In the genomic region with DNA sequence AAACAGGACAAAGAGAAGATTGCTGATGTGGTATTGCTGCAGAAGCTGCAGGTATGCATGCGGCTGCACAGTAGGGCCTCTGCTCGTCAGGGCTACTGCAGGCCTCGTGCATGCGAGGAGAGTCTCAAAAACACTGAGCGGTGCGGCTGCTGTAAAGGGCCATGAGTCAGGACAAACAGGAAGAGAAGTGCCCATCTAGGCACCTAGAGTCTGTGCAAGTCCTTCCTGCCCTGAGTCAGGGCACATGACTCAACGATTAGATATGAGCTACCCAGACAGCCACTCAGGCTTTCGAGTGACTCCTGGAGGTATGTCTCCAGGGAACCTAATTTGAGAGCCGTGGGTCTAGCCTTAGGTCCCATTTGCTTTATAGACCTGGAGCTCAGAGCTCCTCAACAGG, we compare ENCODE assay signal across 10 mouse cellular contexts. TPM values are rescaled to one million over a fixed set of nuclear protein-coding genes. Genes with fewer than 3 reads are reported as not detected.
A peak's percentile ranks its signal among the peaks of the same experiment; 100 is the strongest.
DNase-seq lines count a peak whose midpoint lies in the region; ATAC-seq and TF ChIP-seq lines count a peak whose summit lies in the region.
"Had no signal": no experiment of that assay in that cellular context is flagged by ENCODE, and none has a peak within 500 bp of the region (broad histone marks: within the 10 kb centered on the region; RNA-seq: fewer than 3 reads in every experiment).

No protein-coding gene starts in this region.

- no peaks in the 10 kb centered on the region for H3K36me3 ChIP-seq in kidney, embryonic 15.5 days
- H3K36me3 ChIP-seq: hindbrain, embryonic 10.5 days had no signal

- H3K27ac ChIP-seq in kidney, embryonic 15.5 days = peak overlapping the region; percentile 27; the same call in 1 of the 2 replicates
- H3K27ac ChIP-seq in bone marrow macrophage, adult 2 months (ENCODE audit: insufficient read depth, low read depth, low read length) = peak overlapping the region; percentile 65
- H3K27ac ChIP-seq: hindbrain, embryonic 10.5 days had no signal

- no peak overlapping the region for H3K4me2 ChIP-seq in kidney, embryonic 15.5 days

- no peak overlapping the region for H3K4me3 ChIP-seq in kidney, embryonic 15.5 days (replicated peaks)
- no peak overlapping the region for H3K4me3 ChIP-seq in bone marrow macrophage, adult 2 months (ENCODE audit: insufficient read depth, low read length)
- H3K4me3 ChIP-seq: hindbrain, embryonic 10.5 days had no signal

- DNase-seq in kidney, adult 8-10 months = no peak
- no peak for DNase-seq in layer of hippocampus, postnatal 14 days (ENCODE audit: low spot score in 2 of 2)
- no peak for DNase-seq in gastrocnemius, adult 18-20 months (ENCODE audit: low spot score)
- DNase-seq: thymus, postnatal 25 days had no signal

- no peaks in the 10 kb centered on the region for H3K9me3 ChIP-seq in kidney, embryonic 15.5 days (replicated peaks)
- H3K9me3 ChIP-seq: hindbrain, embryonic 10.5 days had no signal

- no peaks in the 10 kb centered on the region for H3K27me3 ChIP-seq in kidney, embryonic 15.5 days

- WGBS in kidney, embryonic 15.5 days = 75% methylated on average over 9 of the region's 9 CpGs

- ATAC-seq in kidney, embryonic 15.5 days (replicated peaks; ENCODE audit: low FRiP score) = no peak
- peak; percentile 39 for ATAC-seq in CD4-positive, CD25-positive, alpha-beta regulatory T cell, adult 4 months
- ATAC-seq in megakaryocyte progenitor cell, adult 5-6 weeks (replicated peaks; ENCODE audit: poor library complexity) = peak; percentile 63
- no peak for ATAC-seq in inflammation-experienced regulatory T-cells, adult 6 months

- TF ChIP-seq POLR2A in bone marrow macrophage, adult 2 months (IDR thresholded peaks at IDR 0.05; ENCODE audit: borderline replicate concordance, low read depth, low read length) = no peak

- H3K4me1 ChIP-seq in kidney, embryonic 15.5 days = peaks cover 38% of the 10 kb centered on the region
- peaks cover 35% of the 10 kb centered on the region for H3K4me1 ChIP-seq in bone marrow macrophage, adult 2 months (ENCODE audit: control insufficient read depth, insufficient read depth, low read length)

- H3K9ac ChIP-seq in kidney, embryonic 15.5 days = no peak overlapping the region

- no peak for TF ChIP-seq CTCF in bone marrow macrophage, adult 2 months (IDR thresholded peaks at IDR 0.05; ENCODE audit: low read depth, low read length)

RNA-seq across cellular contexts. Expression of a gene that starts 26.5 kb away (rescaled TPM):
- polyA plus RNA-seq in kidney, embryonic 15.5 days (2015; fragmentation: Nextera tagmentation; extraction: Ambion mirVana) = 7.4 and 8.3 TPM in 2 replicates
- 1 to 10 TPM; 8.2 to 8.6 TPM for polyA plus RNA-seq in CD4-positive, CD25-positive, alpha-beta regulatory T cell, adult 4 months (2017; shearing (Covaris generic))
- 3.1 and 3.5 TPM in 2 replicates for polyA plus RNA-seq in bone marrow macrophage, adult 2 months (2012; ENCODE audit: insufficient read depth, insufficient read length, missing spikeins)
- 3.4 and 3.6 TPM in 2 replicates for total RNA-seq in megakaryocyte progenitor cell, adult 5-6 weeks (2015)
- 5.3 and 6.2 TPM in 2 replicates for total RNA-seq in megakaryocyte progenitor cell, adult 5-6 weeks (2017)
- 1 to 10 TPM; 2.3 to 5.3 TPM for total RNA-seq in layer of hippocampus, postnatal 14 days (2021)
- polyA plus RNA-seq in inflammation-experienced regulatory T-cells, adult 6 months (2017; shearing (Covaris generic)) = 1 to 10 TPM; 3.9 to 8.2 (median 7.1) TPM
- total RNA-seq in gastrocnemius, adult 18-20 months (2021) = 1 to 10 TPM; 1.4 to 2.2 TPM

RNA-seq across cellular contexts. Expression of a gene that starts 50.1 kb away (rescaled TPM):
- polyA plus RNA-seq in kidney, embryonic 15.5 days (2015; fragmentation: Nextera tagmentation; extraction: Ambion mirVana) = 297 and 300 TPM in 2 replicates
- polyA plus RNA-seq in CD4-positive, CD25-positive, alpha-beta regulatory T cell, adult 4 months (2017; shearing (Covaris generic)) = 100 to 1,000 TPM; 110 to 129 TPM
- 75.5 and 91.6 TPM in 2 replicates for polyA plus RNA-seq in bone marrow macrophage, adult 2 months (2012; ENCODE audit: insufficient read depth, insufficient read length, missing spikeins)
- 134 and 138 TPM in 2 replicates for total RNA-seq in megakaryocyte progenitor cell, adult 5-6 weeks (2015)
- total RNA-seq in megakaryocyte progenitor cell, adult 5-6 weeks (2017) = 154 and 170 TPM in 2 replicates
- 100 to 1,000 TPM; 165 to 168 TPM for total RNA-seq in layer of hippocampus, postnatal 14 days (2021)
- polyA plus RNA-seq in inflammation-experienced regulatory T-cells, adult 6 months (2017; shearing (Covaris generic)) = 100 to 1,000 TPM; 123 to 139 (median 128) TPM
- 100 to 1,000 TPM; 426 to 428 TPM for total RNA-seq in gastrocnemius, adult 18-20 months (2021)

RNA-seq across cellular contexts. Expression of a gene that starts 54.8 kb away (rescaled TPM):
- 7.1 and 8.5 TPM in 2 replicates for polyA plus RNA-seq in kidney, embryonic 15.5 days (2015; fragmentation: Nextera tagmentation; extraction: Ambion mirVana)
- polyA plus RNA-seq in CD4-positive, CD25-positive, alpha-beta regulatory T cell, adult 4 months (2017; shearing (Covaris generic)) = 1 to 10 TPM; 3.2 to 4.8 TPM
- 60.8 and 83.0 TPM in 2 replicates for polyA plus RNA-seq in bone marrow macrophage, adult 2 months (2012; ENCODE audit: insufficient read depth, insufficient read length, missing spikeins)
- 130 and 135 TPM in 2 replicates for total RNA-seq in megakaryocyte progenitor cell, adult 5-6 weeks (2015)
- 63.3 and 68.7 TPM in 2 replicates for total RNA-seq in megakaryocyte progenitor cell, adult 5-6 weeks (2017)
- total RNA-seq in layer of hippocampus, postnatal 14 days (2021) = 10 to 100 TPM; 23.8 to 25.0 TPM
- polyA plus RNA-seq in inflammation-experienced regulatory T-cells, adult 6 months (2017; shearing (Covaris generic)) = 10 to 100 TPM in 1 of 3 experiments, 1 to 10 TPM in 2; 5.1 to 23.3 (median 6.8) TPM
- total RNA-seq in gastrocnemius, adult 18-20 months (2021) = 10 to 100 TPM; 18.0 to 20.0 TPM

Comparison
In these comparisons a context has a peak if more than half of its experiments do, and no peak if none do; other contexts are left out.
1. ATAC-seq: peak in CD4-positive, CD25-positive, alpha-beta regulatory T cell, adult 4 months (single experiment) and megakaryocyte progenitor cell, adult 5-6 weeks (single experiment); none in kidney, embryonic 15.5 days (single experiment) and inflammation-experienced regulatory T-cells, adult 6 months (single experiment).